Mouse (Mus musculus) stomach, embryonic 15.5 days (tissue): ENCODE data around the gene Eng. TPM values are rescaled to one million over a fixed set of nuclear protein-coding genes. Genes with fewer than 3 reads are reported as not detected.

ENCODE experiments used
- ATAC-seq: fragments of 200-750 bp; cut with Nextera tagmentation; 2 replicates; pipeline ENCODE4 v1.8.0; 2017; ENCODE audit warnings: low read depth, moderate number of reproducible peaks, moderate TSS enrichment; ENCODE audit not compliant: insufficient read depth, low FRiP score
- H3K27ac ChIP-seq: fragments of 300-500 bp; sonication (generic); 2 replicates; pipeline ENCODE4 v1.5.1; 2015; ENCODE audit warnings: mild to moderate bottlenecking, inconsistent platforms
- H3K27me3 ChIP-seq: fragments of 300-500 bp; sonication (generic); replicated peaks from 2 replicates; pipeline ENCODE4 v1.6.1; 2015; ENCODE audit warnings: inconsistent platforms
- H3K36me3 ChIP-seq: fragments of 300-500 bp; sonication (generic); 2 replicates; pipeline ENCODE4 v1.6.1; 2015; ENCODE audit warnings: inconsistent platforms
- H3K4me1 ChIP-seq: fragments of 300-500 bp; sonication (generic); 2 replicates; pipeline ENCODE4 v1.6.1; 2015; ENCODE audit warnings: inconsistent platforms
- H3K4me2 ChIP-seq: fragments of 300-500 bp; sonication (generic); 2 replicates; pipeline ENCODE4 v1.6.1; 2015; ENCODE audit warnings: mild to moderate bottlenecking, inconsistent platforms
- H3K4me3 ChIP-seq: fragments of 300-500 bp; sonication (generic); replicated peaks from 2 replicates; pipeline ENCODE4 v1.5.1; 2015; ENCODE audit warnings: inconsistent platforms
- H3K9ac ChIP-seq: fragments of 300-500 bp; sonication (generic); 2 replicates; pipeline ENCODE4 v1.6.1; 2015; ENCODE audit warnings: inconsistent platforms
- H3K9me3 ChIP-seq: fragments of 300-500 bp; sonication (generic); 2 replicates; pipeline ENCODE4 v1.6.1; 2016; ENCODE audit warnings: inconsistent platforms
- WGBS: fragments of 180-500 bp; shearing (Covaris S2); methylation state at CpG from one replicate; pipeline ENCODE4 v1.1.7; 2015; 5-methylcytosine and 5-hydroxymethylcytosine counted together
- polyA plus RNA-seq: library from polyadenylated mRNA; unstranded; fragments of >200 nt; fragmentation: Nextera tagmentation; extraction: Ambion mirVana; gene quantifications from 2 replicates; pipeline ENCODE4 v1.2.1, GENCODE M21; 2015

Gene Eng
- polyA plus RNA-seq, 1 experiment from 2014 or later: 59.6 TPM

GRCm38 (mm10) chr2:32653764-32654163 is 7.4 kb downstream of the Eng start:
- no peaks in the 10 kb centered on the region for H3K9me3 ChIP-seq
- no peak overlapping the region for H3K4me2 ChIP-seq
- H3K27ac ChIP-seq: no peak overlapping the region
- H3K36me3 ChIP-seq: no peaks in the 10 kb centered on the region
- no peak for ATAC-seq
- H3K4me1 ChIP-seq: peaks cover 11% of the 10 kb centered on the region; the same call in 1 of the 2 replicates
- no peak overlapping the region for H3K9ac ChIP-seq
- no peak overlapping the region for H3K4me3 ChIP-seq
- no peaks in the 10 kb centered on the region for H3K27me3 ChIP-seq
- 41% methylated on average over 7 of the region's 7 CpGs for WGBS

GRCm38 (mm10) chr2:32654743-32655393 is 8.5 kb downstream of the Eng start:
- Histone ChIP-seq H3K4me3 (no peak overlapping the region), H3K27ac (peak overlapping the region; percentile 49; the same call in 1 of the 2 replicates), H3K4me2 (no peak overlapping the region), H3K27me3 (no peaks in the 10 kb centered on the region), H3K36me3 (no peaks in the 10 kb centered on the region), H3K9me3 (no peaks in the 10 kb centered on the region), H3K4me1 (peaks cover 11% of the 10 kb centered on the region; the same call in 1 of the 2 replicates), H3K9ac (no peak overlapping the region)
- no peak for ATAC-seq
- WGBS: 59% methylated on average over 14 of the region's 14 CpGs

GRCm38 (mm10) chr2:32655394-32655744 is 9.0 kb downstream of the Eng start:
- Histone ChIP-seq H3K27me3 (no peaks in the 10 kb centered on the region), H3K4me3 (no peak overlapping the region), H3K27ac (peak overlapping the region; percentile 49), H3K4me1 (peaks cover 11% of the 10 kb centered on the region; the same call in 1 of the 2 replicates), H3K9me3 (no peaks in the 10 kb centered on the region), H3K36me3 (no peaks in the 10 kb centered on the region), H3K4me2 (no peak overlapping the region), H3K9ac (no peak overlapping the region)
- no peak for ATAC-seq
- 76% methylated on average over 3 of the region's 3 CpGs for WGBS

- H3K9me3 ChIP-seq: no peaks in the 10 kb centered on the region
- H3K4me1 ChIP-seq: peaks cover 11% of the 10 kb centered on the region; the same call in 1 of the 2 replicates
- H3K4me2 ChIP-seq: no peak overlapping the region
- no peak overlapping the region for H3K9ac ChIP-seq
- no peak overlapping the region for H3K4me3 ChIP-seq
- peak; percentile 40; the same call in 1 of the 2 replicates for ATAC-seq
- no peaks in the 10 kb centered on the region for H3K27me3 ChIP-seq
- WGBS: 46% methylated on average over 12 of the region's 12 CpGs
- no peaks in the 10 kb centered on the region for H3K36me3 ChIP-seq
- peak overlapping the region; percentile 49 for H3K27ac ChIP-seq
Observed at GRCm38 (mm10) chr2:32655826-32656225, 9.4 kb downstream of the Eng start.

- 88% methylated on average over 2 of the region's 2 CpGs for WGBS
- peaks cover 17% of the 10 kb centered on the region; the same call in 1 of the 2 replicates for H3K4me1 ChIP-seq
- no peak for ATAC-seq
- H3K9me3 ChIP-seq: no peaks in the 10 kb centered on the region
- H3K27me3 ChIP-seq: no peaks in the 10 kb centered on the region
- H3K4me3 ChIP-seq: no peak overlapping the region
- no peak overlapping the region for H3K27ac ChIP-seq
- H3K4me2 ChIP-seq: no peak overlapping the region
- H3K36me3 ChIP-seq: no peaks in the 10 kb centered on the region
- H3K9ac ChIP-seq: no peak overlapping the region
Observed at GRCm38 (mm10) chr2:32658873-32659272, 12.5 kb downstream of the Eng start.

- H3K9me3 ChIP-seq: no peaks in the 10 kb centered on the region
- H3K4me1 ChIP-seq: peaks cover 9% of the 10 kb centered on the region; the same call in 1 of the 2 replicates
- H3K4me2 ChIP-seq: no peak overlapping the region
- no peaks in the 10 kb centered on the region for H3K27me3 ChIP-seq
- peak; percentile 62; the same call in 1 of the 2 replicates for ATAC-seq
- no peak overlapping the region for H3K4me3 ChIP-seq
- 33% methylated on average over 7 of the region's 7 CpGs for WGBS
- H3K27ac ChIP-seq: peak overlapping the region; percentile 69
- H3K36me3 ChIP-seq: no peaks in the 10 kb centered on the region
- no peak overlapping the region for H3K9ac ChIP-seq
Observed at GRCm38 (mm10) chr2:32661509-32662107, 15.2 kb downstream of the Eng start.

GRCm38 (mm10) chr2:32662291-32662690 is 15.9 kb downstream of the Eng start:
- no peak for ATAC-seq

GRCm38 (mm10) chr2:32665345-32665744 is 18.9 kb downstream of the Eng start:
- H3K4me2 ChIP-seq: no peak overlapping the region
- H3K9ac ChIP-seq: no peak overlapping the region
- 0 out of 2 replicates have a peak, but pooled peaks cover 2% of the 10 kb centered on the region for H3K36me3 ChIP-seq
- WGBS: 70% methylated on average over 8 of the region's 8 CpGs
- no peak overlapping the region for H3K27ac ChIP-seq
- no peak overlapping the region for H3K4me3 ChIP-seq
- peaks cover 9% of the 10 kb centered on the region; the same call in 1 of the 2 replicates for H3K4me1 ChIP-seq
- ATAC-seq: no peak
- H3K9me3 ChIP-seq: no peaks in the 10 kb centered on the region
- no peaks in the 10 kb centered on the region for H3K27me3 ChIP-seq

More at GRCm38 (mm10) chr2:32662291-32662690, 15.9 kb downstream of the Eng start:
- Histone ChIP-seq H3K4me3 (no peak overlapping the region), H3K9ac (no peak overlapping the region), H3K4me1 (peaks cover 9% of the 10 kb centered on the region; the same call in 1 of the 2 replicates), H3K27ac (peak overlapping the region; percentile 69), H3K9me3 (no peaks in the 10 kb centered on the region), H3K4me2 (no peak overlapping the region), H3K27me3 (no peaks in the 10 kb centered on the region), H3K36me3 (no peaks in the 10 kb centered on the region)
- 44% methylated on average over 5 of the region's 5 CpGs for WGBS

GRCm38 (mm10) chr2:32665853-32666252 is 19.5 kb downstream of the Eng start:
- Histone ChIP-seq H3K27ac (no peak overlapping the region), H3K4me1 (peaks cover 9% of the 10 kb centered on the region; the same call in 1 of the 2 replicates), H3K4me3 (no peak overlapping the region), H3K9me3 (no peaks in the 10 kb centered on the region), H3K27me3 (no peaks in the 10 kb centered on the region), H3K36me3 (0 out of 2 replicates have a peak, but pooled peaks cover 4% of the 10 kb centered on the region), H3K4me2 (no peak overlapping the region), H3K9ac (no peak overlapping the region)
- ATAC-seq: no peak
- WGBS: 76% methylated on average over 6 of the region's 6 CpGs

GRCm38 (mm10) chr2:32667775-32668174 is 21.4 kb downstream of the Eng start:
- no peak for ATAC-seq
- WGBS: 46% methylated on average over 11 of the region's 11 CpGs
- Histone ChIP-seq H3K9me3 (no peaks in the 10 kb centered on the region), H3K9ac (no peak overlapping the region), H3K27me3 (no peaks in the 10 kb centered on the region), H3K4me3 (no peak overlapping the region), H3K4me2 (no peak overlapping the region), H3K36me3 (0 out of 2 replicates have a peak, but pooled peaks cover 4% of the 10 kb centered on the region), H3K27ac (peak overlapping the region; percentile 5; the same call in 1 of the 2 replicates), H3K4me1 (no peaks in the 10 kb centered on the region)

GRCm38 (mm10) chr2:32668176-32668575 is 21.8 kb downstream of the Eng start:
- Histone ChIP-seq H3K4me2 (no peak overlapping the region), H3K4me3 (no peak overlapping the region), H3K27me3 (no peaks in the 10 kb centered on the region), H3K36me3 (0 out of 2 replicates have a peak, but pooled peaks cover 4% of the 10 kb centered on the region), H3K27ac (peak overlapping the region; percentile 5; the same call in 1 of the 2 replicates), H3K9ac (no peak overlapping the region), H3K9me3 (no peaks in the 10 kb centered on the region), H3K4me1 (peaks cover 3% of the 10 kb centered on the region; the same call in 1 of the 2 replicates)
- 91% methylated on average over 7 of the region's 7 CpGs for WGBS
- no peak for ATAC-seq

- no peak for ATAC-seq
- H3K27ac ChIP-seq: no peak overlapping the region
- 0 out of 2 replicates have a peak, but pooled peaks cover 7% of the 10 kb centered on the region for H3K36me3 ChIP-seq
- no peak overlapping the region for H3K4me3 ChIP-seq
- WGBS: 76% methylated on average over 3 of the region's 3 CpGs
- H3K4me2 ChIP-seq: no peak overlapping the region
- no peaks in the 10 kb centered on the region for H3K27me3 ChIP-seq
- no peak overlapping the region for H3K9ac ChIP-seq
- peaks cover 5% of the 10 kb centered on the region; the same call in 1 of the 2 replicates for H3K4me1 ChIP-seq
- H3K9me3 ChIP-seq: no peaks in the 10 kb centered on the region
Observed at GRCm38 (mm10) chr2:32669876-32670275, 23.5 kb downstream of the Eng start.
